Mouse (Mus musculus) forebrain, postnatal 0 days (tissue): ENCODE measurements around the gene Vps29. TPM values are rescaled to one million over a fixed set of nuclear protein-coding genes. Genes with fewer than 3 reads are reported as not detected.
A peak's percentile ranks its signal among the peaks of the same experiment; 100 is the strongest.

Experiments
- ATAC-seq: fragments of 200-750 bp; cut with Nextera tagmentation; 2 replicates; pipeline ENCODE4 v1.8.0; 2017; ENCODE audit warnings: mild to moderate bottlenecking, moderate library complexity
- DNase-seq: peaks from one replicate; pipeline ENCODE4 v3.0.0-alpha.2; 2015
- H3K27ac ChIP-seq: fragments of 300-500 bp; sonication (generic); 2 replicates; pipeline ENCODE4 v1.5.1; 2014; ENCODE audit warnings: low read depth, mild to moderate bottlenecking, antibody characterized with exemption, low read length, moderate library complexity, mixed read lengths
- H3K27me3 ChIP-seq: fragments of 300-500 bp; sonication (generic); 2 replicates; pipeline ENCODE4 v1.6.1; 2014; ENCODE audit warnings: mild to moderate bottlenecking, low read length, mixed read lengths; ENCODE audit not compliant: insufficient read depth
- H3K36me3 ChIP-seq: fragments of 300-500 bp; sonication (generic); 2 replicates; pipeline ENCODE4 v1.6.1; 2014; ENCODE audit warnings: mild to moderate bottlenecking, moderate library complexity; ENCODE audit not compliant: insufficient read depth
- H3K4me1 ChIP-seq: fragments of 300-500 bp; sonication (generic); 2 replicates; pipeline ENCODE4 v1.6.1; 2014; ENCODE audit warnings: antibody characterized with exemption; ENCODE audit not compliant: insufficient read depth
- H3K4me2 ChIP-seq: fragments of 300-500 bp; sonication (generic); 2 replicates; pipeline ENCODE4 v1.6.1; 2014; ENCODE audit warnings: low read depth, mild to moderate bottlenecking, moderate library complexity
- H3K4me3 ChIP-seq: fragments of 300-500 bp; sonication (generic); 2 replicates; pipeline ENCODE4 v1.5.1; 2014; ENCODE audit warnings: low read depth, low read length, mixed read lengths
- H3K9ac ChIP-seq: fragments of 300-500 bp; sonication (generic); 2 replicates; pipeline ENCODE4 v1.6.1; 2014; ENCODE audit warnings: mild to moderate bottlenecking
- H3K9me3 ChIP-seq: fragments of 300-500 bp; sonication (generic); 2 replicates; pipeline ENCODE4 v1.6.1; 2016; ENCODE audit warnings: low read length
- CTCF ChIP-seq: sonication (generic); IDR thresholded peaks from 2 replicates; pipeline ENCODE4 v1.5.1; 2016; ENCODE audit warnings: antibody characterized with exemption, control low read depth, low read depth
- WGBS: fragments of 180-500 bp; shearing (Covaris S2); extraction: QIAGEN DNeasy Blood & Tissue Kit; methylation state at CpG from one replicate; pipeline ENCODE4 v1.1.7; 2014; 5-methylcytosine and 5-hydroxymethylcytosine counted together
- polyA plus RNA-seq: library from polyadenylated mRNA; unstranded; fragments of >200 nt; fragmentation: Nextera tagmentation; extraction: Ambion mirVana; gene quantifications from 2 replicates; pipeline ENCODE4 v1.2.1, GENCODE M21; 2015
- total RNA-seq: library from RNA; depleted of rRNA; stranded (reverse); fragments of >200 nt; gene quantifications from 2 replicates; pipeline ENCODE4 v1.2.3, GENCODE M21; 2014

Vps29 gene
- total and polyA plus RNA-seq, 2 experiments from 2014 or later, result 142 to 364 TPM

GRCm38 (mm10) chr5:122320205-122320781, 33.9 kb upstream of the Vps29 start:
- no peak for ATAC-seq
- no peak overlapping the region for H3K4me3 ChIP-seq
- H3K4me1 ChIP-seq, result no peaks in the 10 kb centered on the region
- no peak overlapping the region for H3K27ac ChIP-seq
- peaks cover 24% of the 10 kb centered on the region for H3K36me3 ChIP-seq
- no peak for DNase-seq
- no peaks in the 10 kb centered on the region for H3K27me3 ChIP-seq
- no peak overlapping the region for H3K4me2 ChIP-seq
- H3K9me3 ChIP-seq, result no peaks in the 10 kb centered on the region
- no peak for TF ChIP-seq CTCF
- H3K9ac ChIP-seq, result no peak overlapping the region
- WGBS, result 87% methylated on average over 12 of the region's 12 CpGs

DNA sequence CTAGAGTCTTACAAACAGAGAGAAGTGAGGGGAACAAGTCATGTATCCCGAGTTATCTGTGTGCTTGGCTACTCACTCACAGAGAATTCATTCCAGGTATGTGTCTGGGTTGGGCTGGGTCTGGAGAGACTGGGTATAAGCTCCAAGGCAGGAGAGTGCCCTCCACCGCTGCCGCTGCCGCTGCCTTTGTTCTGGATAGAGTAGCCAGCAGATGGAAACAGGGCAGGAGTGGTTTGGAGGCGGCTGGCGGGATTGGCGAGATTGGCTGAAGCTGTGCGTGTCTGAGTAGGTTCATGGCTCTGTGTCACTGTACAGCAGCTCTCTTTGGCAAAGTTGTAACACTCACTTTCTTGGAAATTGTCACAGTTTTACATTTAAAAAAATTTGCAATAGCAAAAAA, 30.6 kb upstream of the Vps29 start:
- Histone ChIP-seq H3K27me3 (no peaks in the 10 kb centered on the region), H3K9me3 (no peaks in the 10 kb centered on the region), H3K9ac (no peak overlapping the region), H3K4me2 (no peak overlapping the region), H3K4me3 (no peak overlapping the region), H3K27ac (no peak overlapping the region), H3K36me3 (peaks cover 24% of the 10 kb centered on the region), H3K4me1 (0 out of 2 replicates have a peak, but pooled peaks cover 3% of the 10 kb centered on the region)
- TF ChIP-seq CTCF, result no peak
- ATAC-seq (no peak), DNase-seq (no peak)
- 52% methylated on average over 8 of the region's 8 CpGs for WGBS

- peaks cover 23% of the 10 kb centered on the region for H3K36me3 ChIP-seq
- DNase-seq (peak; percentile 22), ATAC-seq (no peak)
- TF ChIP-seq CTCF, result no peak
- no peak overlapping the region for H3K27ac ChIP-seq
- H3K9ac ChIP-seq, result no peak overlapping the region
- H3K4me2 ChIP-seq, result no peak overlapping the region
- no peak overlapping the region for H3K4me3 ChIP-seq
- H3K9me3 ChIP-seq, result no peaks in the 10 kb centered on the region
- 0 out of 2 replicates have a peak, but pooled peaks cover 3% of the 10 kb centered on the region for H3K4me1 ChIP-seq
- no peaks in the 10 kb centered on the region for H3K27me3 ChIP-seq
- 86% methylated on average over 23 of the region's 23 CpGs for WGBS
These were observed 29.3 kb upstream of the Vps29 start for GRCm38 (mm10) chr5:122324608-122325431.

- Histone ChIP-seq H3K4me1 (0 out of 2 replicates have a peak, but pooled peaks cover 3% of the 10 kb centered on the region), H3K9ac (no peak overlapping the region), H3K4me2 (no peak overlapping the region), H3K27ac (no peak overlapping the region), H3K36me3 (peaks cover 19% of the 10 kb centered on the region), H3K4me3 (no peak overlapping the region), H3K9me3 (no peaks in the 10 kb centered on the region), H3K27me3 (no peaks in the 10 kb centered on the region)
- ATAC-seq, result no peak; the same call in 1 of the 2 replicates
- TF ChIP-seq CTCF, result no peak
- DNase-seq, result no peak
- 86% methylated on average over 8 of the region's 8 CpGs for WGBS
These were observed 28.7 kb upstream of the Vps29 start for GRCm38 (mm10) chr5:122325477-122325876.

DNA sequence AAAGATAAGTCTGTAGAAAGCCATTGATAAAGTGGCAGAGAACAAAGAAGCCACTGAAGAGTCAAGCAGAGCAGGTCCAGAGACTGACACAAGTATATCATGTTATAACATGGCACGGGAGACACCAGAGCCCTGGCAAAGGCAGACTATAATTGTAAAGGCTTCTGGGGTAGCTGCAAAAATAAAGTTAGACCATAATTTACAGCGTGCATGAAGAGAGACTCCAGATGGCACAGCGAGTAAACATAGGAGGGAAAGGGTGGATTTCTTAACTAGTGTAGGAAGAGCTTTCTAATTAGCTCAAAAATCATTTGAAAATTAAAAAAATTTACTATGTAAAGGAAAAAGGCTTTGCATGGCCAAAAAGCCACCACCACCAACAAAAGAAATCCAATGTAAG, 26.9 kb upstream of the Vps29 start:
- Histone ChIP-seq H3K27ac (peak overlapping the region; percentile 74), H3K9ac (no peak overlapping the region), H3K4me2 (no peak overlapping the region), H3K4me1 (0 out of 2 replicates have a peak, but pooled peaks cover 3% of the 10 kb centered on the region), H3K36me3 (peaks cover 16% of the 10 kb centered on the region), H3K4me3 (no peak overlapping the region), H3K27me3 (no peaks in the 10 kb centered on the region), H3K9me3 (no peaks in the 10 kb centered on the region)
- DNase-seq (peak; percentile 25), ATAC-seq (peak; percentile 60)
- TF ChIP-seq CTCF, result no peak
- WGBS, result 63% methylated on average over 3 of the region's 3 CpGs

DNA sequence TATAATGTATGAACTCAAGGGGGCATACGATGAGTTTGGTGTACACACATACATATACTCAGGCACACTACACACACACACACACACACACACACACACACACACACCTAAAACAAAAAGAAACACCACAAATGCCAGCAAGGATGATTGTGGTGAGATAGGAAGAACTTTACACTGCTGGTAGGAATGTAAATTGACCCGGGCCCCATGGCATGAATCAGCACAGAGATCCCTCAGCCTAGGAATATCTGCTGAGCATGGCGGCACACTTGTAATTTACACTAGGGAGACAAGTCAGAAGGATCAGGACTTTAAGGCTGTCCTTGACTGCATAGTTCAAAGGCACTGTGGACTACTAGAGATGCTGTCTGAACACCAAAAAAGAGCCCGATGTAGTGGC, 23.9 kb upstream of the Vps29 start:
- H3K27me3 ChIP-seq, result no peaks in the 10 kb centered on the region
- no peaks in the 10 kb centered on the region for H3K9me3 ChIP-seq
- no peak overlapping the region for H3K4me3 ChIP-seq
- H3K27ac ChIP-seq, result no peak overlapping the region
- peaks cover 10% of the 10 kb centered on the region for H3K36me3 ChIP-seq
- no peak overlapping the region for H3K4me2 ChIP-seq
- ATAC-seq, result no peak
- H3K9ac ChIP-seq, result no peak overlapping the region
- no peak for DNase-seq
- H3K4me1 ChIP-seq, result 0 out of 2 replicates have a peak, but pooled peaks cover 3% of the 10 kb centered on the region
- 88% methylated on average over 4 of the region's 4 CpGs for WGBS
- no peak for TF ChIP-seq CTCF

DNA sequence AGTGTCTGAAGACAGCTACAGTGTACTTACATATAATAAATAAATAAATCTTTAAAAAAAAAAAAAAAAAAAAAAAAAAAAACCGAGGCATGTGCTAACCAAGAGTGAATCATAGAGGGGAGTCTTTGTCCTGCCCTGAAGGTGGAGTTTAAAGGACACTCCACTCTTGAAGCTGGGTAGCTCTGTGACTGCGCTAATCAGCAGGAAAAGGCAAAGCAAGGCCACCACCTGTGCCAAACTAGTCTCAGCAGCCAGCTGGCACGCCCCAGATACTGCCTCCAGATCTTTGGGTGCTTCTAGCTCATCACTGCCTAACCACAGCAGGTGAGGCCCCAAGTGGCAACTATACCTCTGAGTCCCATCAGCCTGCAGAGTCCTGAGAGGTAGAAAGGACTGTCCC, 19.5 kb upstream of the Vps29 start:
- Histone ChIP-seq H3K4me1 (no peaks in the 10 kb centered on the region), H3K9ac (no peak overlapping the region)

More for the DNA sequence above, 19.5 kb upstream of the Vps29 start:
- no peaks in the 10 kb centered on the region for H3K9me3 ChIP-seq
- no peaks in the 10 kb centered on the region for H3K36me3 ChIP-seq
- TF ChIP-seq CTCF, result no peak
- H3K27ac ChIP-seq, result no peak overlapping the region
- DNase-seq, result no peak
- ATAC-seq, result no peak
- H3K4me2 ChIP-seq, result no peak overlapping the region
- 70% methylated on average over 3 of the region's 3 CpGs for WGBS
- no peak overlapping the region for H3K4me3 ChIP-seq
- H3K27me3 ChIP-seq, result no peaks in the 10 kb centered on the region
